Mouse (Mus musculus) intestine, postnatal 0 days (tissue): Measurements from ENCODE around the gene Eme2. TPM values are rescaled to one million over a fixed set of nuclear protein-coding genes. Genes with fewer than 3 reads are reported as not detected.
A peak's percentile ranks its signal among the peaks of the same experiment; 100 is the strongest.

Experiments used
- ATAC-seq: fragments of 200-750 bp; cut with Nextera tagmentation; 2 replicates; pipeline ENCODE4 v1.8.0; 2017; ENCODE audit warnings: mild to moderate bottlenecking, moderate TSS enrichment, moderate library complexity
- H3K27ac ChIP-seq: fragments of 300-500 bp; sonication (generic); 2 replicates; pipeline ENCODE4 v1.5.1; 2014; ENCODE audit warnings: mild to moderate bottlenecking, low read depth, low read length, moderate library complexity
- H3K27me3 ChIP-seq: fragments of 300-500 bp; sonication (generic); replicated peaks from 2 replicates; pipeline ENCODE4 v1.6.1; 2014; ENCODE audit warnings: low read length, mixed read lengths; ENCODE audit not compliant: control insufficient read depth, insufficient read depth
- H3K36me3 ChIP-seq: fragments of 300-500 bp; sonication (generic); 2 replicates; pipeline ENCODE4 v1.6.1; 2014; ENCODE audit warnings: mild to moderate bottlenecking, moderate library complexity; ENCODE audit not compliant: control insufficient read depth, insufficient read depth
- H3K4me1 ChIP-seq: fragments of 300-500 bp; sonication (generic); replicated peaks from 2 replicates; pipeline ENCODE4 v1.6.1; 2014; ENCODE audit warnings: antibody characterized with exemption, low read length, mixed read lengths; ENCODE audit not compliant: control insufficient read depth, insufficient read depth
- H3K4me2 ChIP-seq: fragments of 300-500 bp; sonication (generic); replicated peaks from 2 replicates; pipeline ENCODE4 v1.6.1; 2014; ENCODE audit warnings: low read depth, mild to moderate bottlenecking, moderate library complexity
- H3K4me3 ChIP-seq: fragments of 300-500 bp; sonication (generic); 2 replicates; pipeline ENCODE4 v1.5.1; 2014; ENCODE audit warnings: low read depth, low read length
- H3K9ac ChIP-seq: fragments of 300-500 bp; sonication (generic); 2 replicates; pipeline ENCODE4 v1.6.1; 2014; ENCODE audit warnings: mild to moderate bottlenecking, low read depth, low read length
- H3K9me3 ChIP-seq: fragments of 300-500 bp; sonication (generic); 2 replicates; pipeline ENCODE4 v1.6.1; 2016; ENCODE audit warnings: mixed run types; ENCODE audit not compliant: control insufficient read depth
- CTCF ChIP-seq: sonication (generic); IDR thresholded peaks from 2 replicates; pipeline ENCODE4 v1.5.1; 2016; ENCODE audit warnings: low read depth, mild to moderate bottlenecking, control low read depth, antibody characterized with exemption, moderate library complexity
- whole genome bisulfite sequencing: fragments of 180-500 bp; shearing (Covaris S2); extraction: QIAGEN DNeasy Blood & Tissue Kit; methylation state at CpG from one replicate; pipeline ENCODE4 v1.1.7; 2014; 5-methylcytosine and 5-hydroxymethylcytosine counted together
- polyA plus RNA-seq: library from polyadenylated mRNA; unstranded; fragments of >200 nt; fragmentation: Nextera tagmentation; extraction: Ambion mirVana; gene quantifications from 2 replicates; pipeline ENCODE4 v1.2.1, GENCODE M21; 2015

Gene Eme2
- polyA plus RNA-seq, 1 experiment from 2014 or later, result 16.7 TPM

DNA sequence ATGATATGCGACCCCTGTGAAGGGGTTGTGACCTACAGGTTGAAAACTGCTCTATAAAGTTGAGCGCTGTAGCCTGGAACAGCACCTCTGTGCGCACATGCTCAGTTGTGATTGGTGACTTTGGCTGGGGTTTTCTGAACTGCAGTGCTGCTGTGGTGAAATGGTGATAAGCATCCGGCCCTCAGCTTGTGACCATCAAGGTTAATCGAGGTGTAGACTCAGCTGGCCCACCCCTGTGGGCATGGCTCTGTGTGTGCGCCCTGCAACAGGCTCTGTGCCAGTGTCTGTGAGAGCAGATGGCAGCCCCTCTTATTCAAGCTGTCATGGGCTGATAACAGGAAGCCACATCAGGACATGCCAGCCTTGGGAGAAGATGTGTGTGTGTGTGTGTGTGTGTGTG is 35.9 kb downstream of the Eme2 start:
- TF ChIP-seq CTCF, result no peak
- Histone ChIP-seq H3K9ac (no peak overlapping the region), H3K4me1 (no peaks in the 10 kb centered on the region), H3K4me2 (no peak overlapping the region), H3K27ac (no peak overlapping the region), H3K27me3 (no peaks in the 10 kb centered on the region), H3K4me3 (no peak overlapping the region), H3K9me3 (no peaks in the 10 kb centered on the region), H3K36me3 (peaks cover 92% of the 10 kb centered on the region)
- no peak for ATAC-seq
- 87% methylated on average over 6 of the region's 6 CpGs for WGBS

- no peak overlapping the region for H3K4me2 ChIP-seq
- H3K9ac ChIP-seq, result no peak overlapping the region
- H3K36me3 ChIP-seq, result peaks cover 92% of the 10 kb centered on the region
- TF ChIP-seq CTCF, result no peak
- ATAC-seq, result no peak
- H3K9me3 ChIP-seq, result no peaks in the 10 kb centered on the region
- H3K4me3 ChIP-seq, result no peak overlapping the region
- H3K27me3 ChIP-seq, result no peaks in the 10 kb centered on the region
- 75% methylated on average over 8 of the region's 8 CpGs for WGBS
- no peak overlapping the region for H3K27ac ChIP-seq
- H3K4me1 ChIP-seq, result no peaks in the 10 kb centered on the region
These were observed 36.9 kb downstream of the Eme2 start for GRCm38 (mm10) chr17:24857831-24858470.

GRCm38 (mm10) chr17:24856589-24856988 is 38.3 kb downstream of the Eme2 start:
- no peaks in the 10 kb centered on the region for H3K27me3 ChIP-seq
- no peak for TF ChIP-seq CTCF
- H3K9ac ChIP-seq, result no peak overlapping the region
- no peak overlapping the region for H3K4me2 ChIP-seq
- no peaks in the 10 kb centered on the region for H3K4me1 ChIP-seq
- 88% methylated on average over 13 of the region's 13 CpGs for WGBS
- H3K36me3 ChIP-seq, result peaks cover 81% of the 10 kb centered on the region
- no peaks in the 10 kb centered on the region for H3K9me3 ChIP-seq
- no peak overlapping the region for H3K27ac ChIP-seq
- no peak for ATAC-seq
- no peak overlapping the region for H3K4me3 ChIP-seq

DNA sequence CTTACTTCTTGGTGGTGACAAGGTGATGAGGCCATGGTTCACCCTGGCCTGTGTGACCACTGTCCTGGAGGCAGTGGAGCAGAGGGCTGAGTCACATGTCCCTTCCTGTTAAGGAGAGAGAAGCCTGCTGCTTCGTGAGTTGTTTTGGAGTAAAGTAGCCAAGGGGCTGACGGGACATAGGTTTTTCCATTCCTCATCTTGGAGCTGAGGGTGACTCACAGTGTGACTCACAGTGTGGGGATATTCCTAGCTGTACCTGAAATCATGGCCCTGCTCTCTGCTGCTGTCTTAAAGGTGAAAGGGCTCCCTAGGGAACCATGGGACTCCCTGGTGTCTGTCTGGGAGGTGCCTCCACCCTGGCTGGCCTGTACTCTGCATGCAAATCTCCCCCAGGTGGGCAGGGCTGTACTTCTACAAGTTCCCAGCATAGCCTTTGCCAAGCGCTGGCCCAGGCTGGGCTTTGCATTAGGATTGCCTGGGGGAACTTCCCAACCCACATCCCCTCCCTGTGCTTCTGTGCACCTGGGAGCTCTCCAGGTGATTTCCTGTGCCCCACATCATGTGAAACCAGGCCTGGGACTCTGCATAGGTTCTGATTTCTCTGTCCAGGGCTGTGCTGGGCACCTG is 38.9 kb downstream of the Eme2 start:
- WGBS, result 79% methylated on average over 3 of the region's 3 CpGs
- H3K9ac ChIP-seq, result no peak overlapping the region
- H3K36me3 ChIP-seq, result peaks cover 75% of the 10 kb centered on the region
- peak; percentile 29; the same call in 1 of the 2 replicates for ATAC-seq
- H3K27ac ChIP-seq, result peak overlapping the region; percentile 5; the same call in 1 of the 2 replicates
- H3K4me2 ChIP-seq, result no peak overlapping the region
- no peak for TF ChIP-seq CTCF
- H3K4me3 ChIP-seq, result no peak overlapping the region
- H3K9me3 ChIP-seq, result no peaks in the 10 kb centered on the region
- no peaks in the 10 kb centered on the region for H3K27me3 ChIP-seq
- no peaks in the 10 kb centered on the region for H3K4me1 ChIP-seq

- ATAC-seq, result no peak
- Histone ChIP-seq H3K27ac (no peak overlapping the region), H3K9me3 (no peaks in the 10 kb centered on the region), H3K27me3 (no peaks in the 10 kb centered on the region), H3K4me2 (peak overlapping the region; percentile 90), H3K4me3 (peak overlapping the region; percentile 66), H3K4me1 (no peaks in the 10 kb centered on the region), H3K36me3 (peaks cover 37% of the 10 kb centered on the region), H3K9ac (peak overlapping the region; percentile 23; the same call in 1 of the 2 replicates)
- 62% methylated on average over 10 of the region's 10 CpGs for WGBS
- no peak for TF ChIP-seq CTCF
These were observed 43.3 kb downstream of the Eme2 start for GRCm38 (mm10) chr17:24851381-24852125.

GRCm38 (mm10) chr17:24850773-24851127 is 44.1 kb downstream of the Eme2 start:
- Histone ChIP-seq H3K9ac (peak overlapping the region; percentile 68), H3K27ac (peak overlapping the region; percentile 91), H3K4me2 (peak overlapping the region; percentile 90), H3K27me3 (no peaks in the 10 kb centered on the region), H3K4me1 (no peaks in the 10 kb centered on the region), H3K36me3 (peaks cover 29% of the 10 kb centered on the region), H3K9me3 (no peaks in the 10 kb centered on the region), H3K4me3 (peak overlapping the region; percentile 66)
- ATAC-seq, result no peak
- TF ChIP-seq CTCF, result no peak
- 1% methylated on average over 20 of the region's 20 CpGs for WGBS
